ENCODE assay signal across 10 mouse cellular contexts in genomic region chr16:52182057-52182456, GRCm38 (mm10).
A peak's percentile ranks its signal among the peaks of the same experiment; 100 is the strongest.
DNase-seq lines count a peak whose midpoint lies in the region; ATAC-seq and TF ChIP-seq lines count a peak whose summit lies in the region.
"Had no signal": no experiment of that assay in that cellular context is flagged by ENCODE, and none has a peak within 500 bp of the region (broad histone marks: within the 10 kb centered on the region; RNA-seq: fewer than 3 reads in every experiment).

No protein-coding gene starts in this region.

- no peaks in the 10 kb centered on the region for H3K9me3 ChIP-seq in hindbrain, postnatal 0 days (ENCODE audit: low read length)
- H3K9me3 ChIP-seq in hindbrain, embryonic 13.5 days: no peaks in the 10 kb centered on the region
- H3K9me3 ChIP-seq: embryonic facial prominence, embryonic 13.5 days; limb, embryonic 12.5 days had no signal

- H3K27me3 ChIP-seq in hindbrain, postnatal 0 days (ENCODE audit: insufficient read depth, low read length): no peaks in the 10 kb centered on the region
- no peaks in the 10 kb centered on the region for H3K27me3 ChIP-seq in hindbrain, embryonic 13.5 days
- H3K27me3 ChIP-seq in testis, adult 2 months (ENCODE audit: control insufficient read depth, insufficient read depth, low read length): no peaks in the 10 kb centered on the region
- H3K27me3 ChIP-seq: embryonic facial prominence, embryonic 13.5 days; limb, embryonic 12.5 days had no signal

- no peak overlapping the region for H3K9ac ChIP-seq in hindbrain, postnatal 0 days (replicated peaks; ENCODE audit: low read length)
- no peak overlapping the region for H3K9ac ChIP-seq in hindbrain, embryonic 13.5 days
- H3K9ac ChIP-seq: embryonic facial prominence, embryonic 13.5 days; limb, embryonic 12.5 days had no signal

- H3K4me3 ChIP-seq in hindbrain, postnatal 0 days (ENCODE audit: low read length): no peak overlapping the region
- H3K4me3 ChIP-seq in hindbrain, embryonic 13.5 days: no peak overlapping the region
- H3K4me3 ChIP-seq in testis, adult 2 months (ENCODE audit: control insufficient read depth, low read depth, low read length): no peak overlapping the region
- no peak overlapping the region for H3K4me3 ChIP-seq in embryonic fibroblast, embryonic 13.5 days (ENCODE audit: insufficient read depth, low read length)
- H3K4me3 ChIP-seq: embryonic facial prominence, embryonic 13.5 days; limb, embryonic 12.5 days had no signal

- H3K4me1 ChIP-seq in hindbrain, postnatal 0 days (ENCODE audit: insufficient read depth, low read length): no peaks in the 10 kb centered on the region
- H3K4me1 ChIP-seq in hindbrain, embryonic 13.5 days (replicated peaks): 0 out of 2 replicates have a peak, but pooled peaks cover 4% of the 10 kb centered on the region
- H3K4me1 ChIP-seq in testis, adult 2 months (ENCODE audit: control insufficient read depth, insufficient read depth, low read length): no peaks in the 10 kb centered on the region
- peaks cover 5% of the 10 kb centered on the region; the same call in 1 of the 2 replicates for H3K4me1 ChIP-seq in embryonic fibroblast, embryonic 13.5 days (ENCODE audit: control insufficient read depth, insufficient read depth, low read length)
- H3K4me1 ChIP-seq: embryonic facial prominence, embryonic 13.5 days; limb, embryonic 12.5 days had no signal

- H3K4me2 ChIP-seq in hindbrain, postnatal 0 days (ENCODE audit: low read depth, low read length): no peak overlapping the region
- no peak overlapping the region for H3K4me2 ChIP-seq in hindbrain, embryonic 13.5 days
- H3K4me2 ChIP-seq: embryonic facial prominence, embryonic 13.5 days; limb, embryonic 12.5 days had no signal

- WGBS in hindbrain, postnatal 0 days: 88% methylated on average over 7 of the region's 7 CpGs
- WGBS in hindbrain, embryonic 13.5 days: 93% methylated on average over 7 of the region's 7 CpGs

- no peak overlapping the region for H3K27ac ChIP-seq in hindbrain, postnatal 0 days
- H3K27ac ChIP-seq in hindbrain, embryonic 13.5 days: no peak overlapping the region
- H3K27ac ChIP-seq in testis, adult 2 months (ENCODE audit: control insufficient read depth, insufficient read depth, low read depth, low read length): no peak overlapping the region
- no peak overlapping the region for H3K27ac ChIP-seq in embryonic fibroblast, embryonic 13.5 days (ENCODE audit: insufficient read depth, low read length)
- H3K27ac ChIP-seq: embryonic facial prominence, embryonic 13.5 days; limb, embryonic 12.5 days had no signal

- TF ChIP-seq POLR2A in testis, adult 2 months (IDR thresholded peaks at IDR 0.05; ENCODE audit: control insufficient read depth, low read depth, low read length): no peak
- TF ChIP-seq POLR2A in embryonic fibroblast, embryonic 13.5 days (IDR thresholded peaks at IDR 0.05; ENCODE audit: low read depth, low read length): no peak

- ATAC-seq in hindbrain, postnatal 0 days: no peak
- no peak for ATAC-seq in hindbrain, embryonic 13.5 days (ENCODE audit: low FRiP score)

- DNase-seq in hindbrain, postnatal 0 days (ENCODE audit: low spot score): no peak
- no peak for DNase-seq in testis, postnatal 14 days (ENCODE audit: low spot score)
- peak; percentile 32 for DNase-seq in thymus, postnatal 4 days
- no peak for DNase-seq in left cerebral cortex, adult 11 months (ENCODE audit: low spot score)
- DNase-seq in gastrocnemius, postnatal 10 days: no peak

- no peaks in the 10 kb centered on the region; the same call in 1 of the 2 replicates for H3K36me3 ChIP-seq in hindbrain, postnatal 0 days (ENCODE audit: insufficient read depth, low read length)
- H3K36me3 ChIP-seq in hindbrain, embryonic 13.5 days: peaks cover 22% of the 10 kb centered on the region
- no peaks in the 10 kb centered on the region for H3K36me3 ChIP-seq in testis, adult 2 months (ENCODE audit: control insufficient read depth, insufficient read depth, low read length)

- peak; percentile 37 for TF ChIP-seq CTCF in hindbrain, postnatal 0 days (IDR thresholded peaks at IDR 0.05; ENCODE audit: low read depth)
- peak; percentile 29; the same call in 1 of the 2 replicates for TF ChIP-seq CTCF in testis, adult 2 months (IDR thresholded peaks at IDR 0.05; ENCODE audit: control insufficient read depth, insufficient read depth, insufficient replicate concordance, low read depth, low read length)
- TF ChIP-seq CTCF in embryonic fibroblast, embryonic 13.5 days (IDR thresholded peaks at IDR 0.05; ENCODE audit: borderline replicate concordance, insufficient read depth, low read length): peak; percentile 58; the same call in 1 of the 2 replicates
